Mouse (Mus musculus) G1E (cell line): ENCODE measurements around the gene Zfp654. TPM values are rescaled to one million over a fixed set of nuclear protein-coding genes. Genes with fewer than 3 reads are reported as not detected.

ENCODE experiments used
- ATAC-seq: 2 replicates; pipeline ENCODE4 v1.8.0; 2016; ENCODE audit warnings: mild to moderate bottlenecking; ENCODE audit not compliant: insufficient number of reproducible peaks, poor library complexity, low FRiP score, severe bottlenecking; ENCODE audit errors: extremely low read depth
- DNase-seq: peaks from one replicate; pipeline ENCODE4 v3.0.0; 2012; ENCODE audit warnings: low spot score
- H3K27me3 ChIP-seq: 2 replicates; pipeline ENCODE4 v1.6.1; 2012; ENCODE audit warnings: mild to moderate bottlenecking, low read length, inconsistent platforms; ENCODE audit not compliant: insufficient read depth
- H3K36me3 ChIP-seq: replicated peaks from 2 replicates; pipeline ENCODE3; 2012; ENCODE audit warnings: mild to moderate bottlenecking, inconsistent platforms
- H3K4me1 ChIP-seq: 2 replicates; pipeline ENCODE4 v1.6.1; 2012; ENCODE audit warnings: low read depth, low read length, inconsistent platforms, mixed read lengths; ENCODE audit not compliant: insufficient read depth
- H3K4me3 ChIP-seq: 2 replicates; pipeline ENCODE4 v1.5.1; 2012; ENCODE audit warnings: low read depth, mild to moderate bottlenecking, inconsistent platforms, low read length, moderate library complexity, mixed read lengths
- H3K9me3 ChIP-seq: replicated peaks from 2 replicates; pipeline ENCODE4 v1.6.1; 2012; ENCODE audit warnings: inconsistent platforms
- CTCF ChIP-seq: IDR thresholded peaks from 2 replicates; pipeline ENCODE4 v1.5.1; 2012; ENCODE audit warnings: low read depth, low read length, inconsistent platforms, mixed read lengths
- GATA1 ChIP-seq: IDR thresholded peaks from 2 replicates; pipeline ENCODE4 v1.6.1; 2012; ENCODE audit warnings: borderline replicate concordance, low read length, inconsistent platforms, mixed read lengths
- GATA2 ChIP-seq: IDR thresholded peaks from 2 replicates; pipeline ENCODE4 v1.6.1; 2012; ENCODE audit warnings: low read depth, low read length, inconsistent platforms, borderline replicate concordance
- POLR2AphosphoS5 ChIP-seq: IDR thresholded peaks from 2 replicates; pipeline ENCODE4 v1.6.1; 2012; ENCODE audit warnings: low read depth, low read length, inconsistent platforms; ENCODE audit not compliant: insufficient replicate concordance
- TAL1 ChIP-seq: conservative IDR thresholded peaks from 2 replicates; pipeline ENCODE4 v1.6.1; 2012; ENCODE audit warnings: low read depth, low read length, inconsistent platforms, mixed read lengths
- polyA plus RNA-seq: library from polyadenylated mRNA; stranded (reverse); fragments of >175 nt; gene quantifications from 2 replicates; pipeline ENCODE4 v1.2.3, GENCODE M21; 2012
- total RNA-seq, 2 experiments: library from RNA; stranded (forward) in 1 of 2; stranded (reverse) in 1 of 2; fragments of 200-1000 nt in 1 of 2; fragments of >200 nt in 1 of 2; fragmentation: Nextera tagmentation in 1 of 2; gene quantifications; 2 replicates each; pipeline ENCODE4 v1.2.3; 2014 to 2017

Zfp654 gene
- total and polyA plus RNA-seq, 3 experiments, result 2.0 to 64.0 (median 30.6) TPM

DNA sequence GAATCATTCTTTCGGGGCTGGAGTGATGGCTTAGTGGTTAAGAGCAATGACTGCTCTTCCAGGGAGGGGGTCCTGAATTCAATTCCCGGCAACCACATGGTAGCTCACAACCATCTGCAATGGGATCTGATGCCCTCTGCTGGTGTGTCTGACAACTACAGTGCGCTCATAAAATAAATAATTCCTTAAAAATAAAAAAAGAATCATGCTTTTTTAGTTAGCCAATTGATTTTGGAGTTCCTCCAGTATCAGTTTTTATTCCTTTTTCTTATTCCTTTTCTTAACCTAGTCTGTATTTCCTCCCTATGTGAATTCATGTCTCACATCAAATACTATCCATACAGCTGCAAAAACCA, 9.1 kb downstream of the Zfp654 start:
- no peak for ATAC-seq
- Histone ChIP-seq H3K4me1 (peaks cover 43% of the 10 kb centered on the region), H3K27me3 (no peaks in the 10 kb centered on the region), H3K36me3 (peaks cover 15% of the 10 kb centered on the region), H3K4me3 (no peak overlapping the region; the same call in 1 of the 2 replicates), H3K9me3 (no peaks in the 10 kb centered on the region)
- no peak for DNase-seq
- TF ChIP-seq GATA1 (no peak), CTCF (no peak), GATA2 (no peak), POLR2AphosphoS5 (no peak), TAL1 (no peak)

DNA sequence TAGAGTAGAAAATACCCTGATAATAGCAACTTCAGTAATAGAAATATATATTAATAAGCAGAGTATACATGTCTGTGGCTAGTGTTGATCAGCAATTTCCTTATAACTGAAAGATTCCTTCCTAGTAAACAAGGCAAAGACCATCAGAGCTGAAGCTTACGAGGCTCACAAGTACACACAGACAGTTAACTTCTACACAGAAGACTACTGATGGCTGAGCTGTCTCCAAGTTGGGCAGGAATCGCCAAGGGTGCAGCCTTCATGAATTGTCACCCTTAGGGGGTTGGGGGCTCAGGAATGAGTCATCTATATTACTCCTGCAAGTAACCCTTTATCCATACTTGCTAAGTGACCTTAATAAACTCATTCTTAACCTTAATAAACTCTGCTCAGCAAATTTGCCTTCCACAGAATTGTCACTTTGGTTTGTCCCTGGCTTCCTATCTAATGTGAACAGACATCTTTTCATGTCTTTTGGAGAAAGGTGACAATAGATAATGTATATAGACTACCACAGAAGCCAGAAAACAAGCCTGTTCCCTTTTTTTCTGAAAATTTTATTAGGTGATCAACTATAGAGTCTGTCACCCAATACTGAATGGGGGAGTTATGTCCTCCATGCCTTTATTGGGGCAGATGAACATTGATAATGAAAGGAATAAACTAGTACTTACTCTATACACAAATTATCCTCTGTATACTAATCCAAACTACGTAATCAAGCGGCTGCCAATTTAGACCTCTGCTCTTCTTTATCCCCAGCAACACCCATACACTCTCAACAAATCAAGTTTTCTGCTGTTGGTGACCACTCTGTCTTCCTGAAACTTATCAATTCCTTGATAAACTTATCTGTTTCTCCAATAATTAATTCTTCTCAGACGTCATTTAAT, 9.7 kb downstream of the Zfp654 start:
- Histone ChIP-seq H3K9me3 (no peaks in the 10 kb centered on the region), H3K4me1 (peaks cover 49% of the 10 kb centered on the region), H3K27me3 (no peaks in the 10 kb centered on the region), H3K36me3 (peaks cover 20% of the 10 kb centered on the region), H3K4me3 (peak overlapping the region; percentile 27; the same call in 1 of the 2 replicates)
- TF ChIP-seq CTCF (no peak), GATA1 (no peak), POLR2AphosphoS5 (no peak), TAL1 (peak; percentile 77)
- DNase-seq (peak; percentile 6), ATAC-seq (peak; percentile 83)

- no peak for DNase-seq
- no peak for ATAC-seq
- Histone ChIP-seq H3K9me3 (no peaks in the 10 kb centered on the region), H3K4me3 (no peak overlapping the region), H3K27me3 (no peaks in the 10 kb centered on the region), H3K4me1 (peaks cover 45% of the 10 kb centered on the region), H3K36me3 (peaks cover 18% of the 10 kb centered on the region)
- no peak for TF ChIP-seq POLR2AphosphoS5
- TF ChIP-seq GATA1, result no peak
- TF ChIP-seq CTCF, result no peak
- no peak for TF ChIP-seq GATA2
- no peak for TF ChIP-seq TAL1
Observed at GRCm38 (mm10) chr16:64836709-64837108, 14.7 kb downstream of the Zfp654 start.

DNA sequence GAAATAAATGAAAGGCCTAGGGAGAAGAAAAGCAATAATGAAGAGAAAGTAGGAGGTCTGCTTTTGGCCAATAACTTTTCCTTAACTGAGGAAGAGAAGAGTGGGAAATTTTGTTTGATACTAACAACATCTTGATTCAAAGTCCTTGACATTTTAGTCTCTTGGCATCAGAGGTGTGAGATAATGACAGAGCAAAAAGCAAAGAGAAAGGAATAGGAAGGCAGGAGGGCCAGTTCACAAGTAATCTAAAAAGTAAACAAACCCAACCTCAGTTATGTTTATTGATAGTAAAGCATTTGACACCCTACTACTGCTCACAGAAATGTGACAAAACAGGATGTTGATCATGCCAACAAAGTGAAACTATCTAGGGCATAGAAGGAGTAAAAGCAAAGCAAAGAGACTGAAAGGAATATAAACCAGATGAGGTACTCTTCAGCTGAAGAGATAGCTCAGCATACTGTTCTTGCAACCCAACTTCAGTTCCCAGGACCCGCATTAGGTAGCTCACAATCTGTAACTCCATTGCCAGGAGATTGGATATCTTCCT, 15.4 kb downstream of the Zfp654 start:
- DNase-seq, result no peak
- Histone ChIP-seq H3K36me3 (peaks cover 18% of the 10 kb centered on the region), H3K4me3 (no peak overlapping the region), H3K9me3 (no peaks in the 10 kb centered on the region), H3K27me3 (no peaks in the 10 kb centered on the region), H3K4me1 (peaks cover 39% of the 10 kb centered on the region)
- TF ChIP-seq GATA2 (no peak), TAL1 (no peak), POLR2AphosphoS5 (no peak), CTCF (no peak), GATA1 (no peak)
- ATAC-seq, result no peak

DNA sequence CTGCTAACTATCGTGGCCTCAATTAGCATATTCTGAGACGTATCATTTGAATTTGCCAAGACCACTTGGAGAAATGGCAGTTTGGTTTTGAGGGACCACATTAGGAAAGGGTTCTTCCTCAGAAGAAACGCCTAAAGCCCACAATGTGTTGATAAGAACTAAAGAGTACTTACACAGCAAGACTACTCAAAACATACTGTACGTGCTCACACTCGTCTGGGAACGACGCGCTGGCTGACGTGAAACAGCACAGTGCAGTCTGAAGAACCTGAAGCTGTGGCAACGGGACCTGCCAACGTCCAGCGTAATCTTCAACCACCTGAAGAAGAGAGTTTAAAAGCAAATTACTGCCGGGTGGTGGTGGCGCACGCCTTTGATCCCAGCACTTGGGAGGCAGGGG, 21.2 kb downstream of the Zfp654 start:
- no peak for ATAC-seq
- TF ChIP-seq GATA1 (no peak), TAL1 (no peak), POLR2AphosphoS5 (no peak), GATA2 (no peak), CTCF (no peak)
- H3K9me3 ChIP-seq, result no peaks in the 10 kb centered on the region
- H3K4me1 ChIP-seq, result peaks cover 7% of the 10 kb centered on the region; the same call in 1 of the 2 replicates
- no peak for DNase-seq
- H3K4me3 ChIP-seq, result no peak overlapping the region
- peaks cover 43% of the 10 kb centered on the region for H3K36me3 ChIP-seq
- H3K27me3 ChIP-seq, result no peaks in the 10 kb centered on the region

DNA sequence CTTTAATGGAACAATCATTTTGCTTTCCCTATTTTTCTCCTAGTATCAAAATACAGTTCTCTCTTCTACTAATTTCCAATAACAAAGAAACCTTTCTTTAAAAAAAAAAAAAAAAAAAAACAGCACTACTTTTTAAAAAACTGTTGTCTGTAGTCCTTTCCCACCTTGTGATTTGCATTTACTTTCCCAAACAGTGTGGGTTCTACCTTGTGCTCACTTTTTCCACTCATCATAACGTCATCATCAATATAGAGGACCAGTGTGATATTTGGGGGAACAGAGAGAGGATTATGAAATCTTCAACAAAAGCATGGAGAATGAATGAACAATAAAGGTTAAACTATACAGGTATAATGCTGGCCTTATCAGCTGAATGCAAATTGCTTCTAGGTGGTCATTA, 27.0 kb downstream of the Zfp654 start:
- ATAC-seq (no peak), DNase-seq (no peak)
- Histone ChIP-seq H3K9me3 (no peaks in the 10 kb centered on the region), H3K27me3 (no peaks in the 10 kb centered on the region), H3K36me3 (peaks cover 51% of the 10 kb centered on the region), H3K4me1 (no peaks in the 10 kb centered on the region), H3K4me3 (no peak overlapping the region)
- TF ChIP-seq CTCF (no peak), GATA2 (no peak), GATA1 (no peak), TAL1 (no peak), POLR2AphosphoS5 (no peak)
